Mouse (Mus musculus) liver, adult 2 months (tissue): ENCODE data around the gene Orc3. TPM values are rescaled to one million over a fixed set of nuclear protein-coding genes. Genes with fewer than 3 reads are reported as not detected.
A peak's percentile ranks its signal among the peaks of the same experiment; 100 is the strongest.

Experiments
- DNase-seq: peaks from one replicate; pipeline ENCODE4 v3.0.0-alpha.2; 2011; ENCODE audit warnings: low read depth, low spot score; ENCODE audit errors: extremely low read depth
- H3K27ac ChIP-seq: fragments of 200-500 bp; replicated peaks from 2 replicates; pipeline ENCODE4 v1.5.1; 2012; ENCODE audit warnings: low read depth, mild to moderate bottlenecking, control low read depth, inconsistent platforms, low read length; ENCODE audit not compliant: insufficient read depth
- H3K27me3 ChIP-seq: fragments of 200-500 bp; 2 replicates; pipeline ENCODE4 v1.6.1; 2012; ENCODE audit warnings: mild to moderate bottlenecking, moderate library complexity, low read length, inconsistent platforms; ENCODE audit not compliant: control insufficient read depth, insufficient read depth
- H3K36me3 ChIP-seq: fragments of 200-500 bp; 2 replicates; pipeline ENCODE4 v1.6.1; 2012; ENCODE audit warnings: low read length, inconsistent platforms; ENCODE audit not compliant: control insufficient read depth, insufficient read depth
- H3K4me1 ChIP-seq: fragments of 200-500 bp; 2 replicates; pipeline ENCODE4 v1.6.1; 2011; ENCODE audit warnings: low read length; ENCODE audit not compliant: control insufficient read depth, insufficient read depth
- H3K4me3 ChIP-seq: fragments of 200-500 bp; 2 replicates; pipeline ENCODE4 v1.5.1; 2011; ENCODE audit warnings: low read depth, mild to moderate bottlenecking, control low read depth, low read length, moderate library complexity; ENCODE audit not compliant: insufficient read depth
- H3K79me2 ChIP-seq: fragments of 200-500 bp; 2 replicates; pipeline ENCODE4 v1.6.1; 2012; ENCODE audit warnings: inconsistent platforms, mild to moderate bottlenecking, low read length, moderate library complexity; ENCODE audit not compliant: control insufficient read depth, insufficient read depth
- H3K9ac ChIP-seq: fragments of 200-500 bp; 2 replicates; pipeline ENCODE4 v1.6.1; 2012; ENCODE audit warnings: low read depth, mild to moderate bottlenecking, control low read depth, inconsistent platforms, low read length
- CTCF ChIP-seq: fragments of 200-500 bp; IDR thresholded peaks from 2 replicates; pipeline ENCODE4 v1.5.1; 2011; ENCODE audit warnings: low read depth, low read length, control low read depth
- POLR2A ChIP-seq: fragments of 200-500 bp; IDR thresholded peaks from 2 replicates; pipeline ENCODE4 v1.6.1; 2011; ENCODE audit warnings: low read length, control low read depth; ENCODE audit not compliant: insufficient read depth; ENCODE audit errors: extremely low read depth
- WGBS: fragments of 180-500 bp; shearing (Covaris S2); methylation state at CpG from one replicate; pipeline ENCODE4 v1.1.7; 2018; 5-methylcytosine and 5-hydroxymethylcytosine counted together
- polyA plus RNA-seq: library from polyadenylated mRNA; depleted of rRNA; stranded (reverse); fragments of >200 nt; gene quantifications from 2 replicates; pipeline ENCODE4 v1.2.3, GENCODE M21; 2012
- total RNA-seq: library from RNA; depleted of rRNA; stranded (reverse); fragments of >200 nt; gene quantifications from 2 replicates; pipeline ENCODE4 v1.2.3, GENCODE M21; 2014

Gene Orc3
- total and polyA plus RNA-seq, 2 experiments, result 11.2 to 35.9 TPM

DNA sequence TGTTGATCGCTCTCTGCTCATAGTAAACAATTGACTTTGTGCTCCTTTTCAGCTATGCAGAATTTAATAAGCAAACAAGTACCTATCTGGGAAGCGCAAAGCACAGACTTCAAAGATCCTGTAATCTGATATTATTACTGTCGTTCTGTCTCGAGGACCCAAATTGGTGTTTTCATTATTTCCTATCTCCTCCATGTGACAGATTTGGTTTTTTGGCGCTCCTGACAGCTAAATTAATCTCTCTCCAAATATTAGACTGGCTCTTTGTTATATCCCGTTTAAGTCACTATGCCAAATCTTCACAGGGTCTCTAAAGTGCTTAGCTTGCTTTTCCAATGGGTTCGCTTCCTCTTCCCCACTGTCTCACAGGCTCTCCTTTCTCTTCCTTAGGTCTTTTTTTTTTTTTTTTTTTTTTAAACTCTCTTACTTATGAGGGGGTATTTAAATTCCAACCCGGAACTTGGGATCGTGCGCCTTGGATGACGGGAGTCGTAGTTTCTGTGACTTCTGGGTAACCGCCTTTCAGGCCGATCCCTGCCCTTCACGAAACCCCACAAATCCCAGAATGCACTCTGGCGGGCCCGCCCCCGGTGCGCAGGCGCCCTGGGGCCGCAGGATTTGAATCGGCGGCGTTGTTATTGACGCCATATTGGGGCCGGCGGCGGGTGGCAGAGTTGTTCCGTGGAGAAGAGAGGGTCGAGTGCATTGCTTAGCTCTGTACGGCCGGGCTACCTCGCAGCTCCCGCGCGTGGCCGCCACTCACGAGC lies 64.6 kb downstream of the Orc3 start:
- under 1% methylated on average over 38 of the region's 38 CpGs for WGBS
- Histone ChIP-seq H3K79me2 (peaks cover 20% of the 10 kb centered on the region; the same call in 1 of the 2 replicates), H3K4me1 (peaks cover 13% of the 10 kb centered on the region; the same call in 1 of the 2 replicates), H3K9ac (peak overlapping the region; percentile 99), H3K36me3 (no peaks in the 10 kb centered on the region), H3K27me3 (no peaks in the 10 kb centered on the region), H3K4me3 (peak overlapping the region; percentile 100), H3K27ac (peak overlapping the region; percentile 96)
- TF ChIP-seq CTCF (no peak), POLR2A (peak; percentile 90)
- DNase-seq, result peak; percentile 98

DNA sequence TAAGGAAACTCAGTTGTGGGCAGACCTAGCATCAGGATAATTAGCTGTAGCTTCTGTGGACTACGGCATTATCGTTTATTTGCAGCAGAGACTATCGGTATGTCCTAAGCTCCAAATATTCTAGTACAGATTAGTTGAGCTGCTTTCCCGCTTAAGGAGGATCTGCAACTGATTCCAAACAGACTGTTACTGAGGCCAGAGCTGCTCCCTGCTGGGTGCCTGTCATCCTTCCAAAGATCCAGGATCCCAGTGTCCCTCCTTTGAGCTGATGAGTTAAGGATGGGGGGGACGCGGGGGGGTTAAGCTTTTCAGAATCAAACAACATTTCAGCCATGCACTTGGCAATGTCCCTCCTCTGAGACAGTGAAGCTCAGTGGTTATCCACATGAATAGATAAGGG lies 84.8 kb downstream of the Orc3 start:
- H3K79me2 ChIP-seq, result no peaks in the 10 kb centered on the region
- H3K27ac ChIP-seq, result no peak overlapping the region
- H3K4me3 ChIP-seq, result no peak overlapping the region
- no peaks in the 10 kb centered on the region for H3K27me3 ChIP-seq
- no peaks in the 10 kb centered on the region for H3K4me1 ChIP-seq
- H3K9ac ChIP-seq, result no peak overlapping the region
- TF ChIP-seq POLR2A (no peak), CTCF (no peak)
- DNase-seq, result no peak
- H3K36me3 ChIP-seq, result no peaks in the 10 kb centered on the region
- WGBS, result 80% methylated on average over 6 of the region's 6 CpGs

DNA sequence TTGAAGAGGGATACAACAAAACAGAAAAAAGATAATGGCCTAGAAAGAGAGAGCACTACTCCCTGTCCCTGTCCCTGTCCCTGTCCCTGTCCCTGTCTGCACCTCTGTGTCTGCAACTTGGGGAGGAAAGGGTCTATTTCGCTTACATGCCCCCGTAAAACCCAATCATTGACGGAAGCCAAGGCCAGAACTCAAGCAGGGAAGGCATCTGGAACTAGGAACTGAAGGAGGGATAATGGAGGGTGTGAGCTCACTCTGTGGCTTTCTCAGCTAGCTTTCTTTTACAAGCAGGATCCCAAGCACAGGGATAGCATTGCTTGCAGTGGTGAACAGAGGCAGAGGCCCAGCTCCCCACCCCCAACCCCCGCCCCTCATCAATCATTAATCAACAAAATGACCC lies 85.4 kb downstream of the Orc3 start:
- H3K79me2 ChIP-seq, result no peaks in the 10 kb centered on the region
- no peak overlapping the region for H3K9ac ChIP-seq
- H3K27ac ChIP-seq, result no peak overlapping the region
- TF ChIP-seq POLR2A (no peak), CTCF (no peak)
- H3K4me3 ChIP-seq, result no peak overlapping the region
- no peak for DNase-seq
- no peaks in the 10 kb centered on the region for H3K36me3 ChIP-seq
- H3K27me3 ChIP-seq, result no peaks in the 10 kb centered on the region
- 37% methylated on average over 4 of the region's 4 CpGs for WGBS
- no peaks in the 10 kb centered on the region for H3K4me1 ChIP-seq

DNA sequence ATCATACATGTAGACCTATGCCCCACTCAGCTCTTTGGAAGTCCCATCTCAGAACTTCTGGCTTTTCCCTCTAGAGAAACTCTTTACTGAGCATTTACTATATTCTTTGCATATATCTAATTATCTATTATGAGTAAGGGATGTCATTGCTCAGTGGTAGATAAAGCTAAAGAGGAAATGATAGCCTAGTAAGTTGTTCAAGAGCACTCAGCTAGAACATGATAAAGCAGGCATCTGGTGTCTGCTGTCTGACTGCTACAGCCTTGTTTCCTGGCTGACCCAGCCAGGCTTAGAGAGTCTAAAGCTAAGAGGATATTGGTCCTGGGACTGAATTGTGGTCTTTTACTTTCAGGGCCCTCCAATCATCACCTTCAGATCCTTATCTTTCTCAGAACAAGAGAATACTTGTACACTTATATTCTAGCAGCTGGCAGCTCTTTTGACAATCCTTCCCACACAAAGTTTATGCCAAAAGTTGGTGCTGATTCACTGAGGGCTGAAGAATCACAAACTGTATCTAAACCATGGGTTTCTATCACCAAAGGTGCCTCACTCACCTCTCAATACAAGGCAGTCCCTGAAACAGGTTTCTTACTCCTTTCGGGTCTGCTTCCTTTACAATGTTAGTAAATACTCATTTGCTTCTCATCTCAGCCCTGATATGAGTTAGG lies 86.2 kb downstream of the Orc3 start:
- Histone ChIP-seq H3K9ac (no peak overlapping the region), H3K27ac (no peak overlapping the region), H3K36me3 (no peaks in the 10 kb centered on the region), H3K27me3 (no peaks in the 10 kb centered on the region), H3K79me2 (no peaks in the 10 kb centered on the region), H3K4me1 (no peaks in the 10 kb centered on the region), H3K4me3 (no peak overlapping the region)
- DNase-seq, result no peak
- 79% methylated on average over 1 of the region's 1 CpGs for WGBS
- TF ChIP-seq POLR2A (no peak), CTCF (no peak)

DNA sequence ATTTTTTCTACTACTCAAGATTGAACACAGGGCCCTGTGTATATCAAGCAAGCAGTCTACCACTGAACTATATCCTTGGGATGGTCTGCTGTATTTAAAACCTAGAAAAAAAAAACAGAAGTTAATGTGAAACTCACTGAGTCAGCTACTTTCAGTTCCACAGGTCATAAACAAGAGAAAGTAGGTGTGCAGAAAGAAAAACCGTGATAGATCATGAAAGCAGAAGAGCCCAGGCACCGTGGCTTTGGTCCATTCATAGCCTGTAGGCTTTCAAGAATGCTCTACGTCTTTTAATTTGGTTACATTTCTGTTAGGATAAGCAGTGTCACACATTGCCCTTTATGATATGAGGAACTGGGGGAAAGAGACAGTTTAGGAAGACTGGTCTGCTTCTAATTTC lies 88.0 kb downstream of the Orc3 start:
- no peaks in the 10 kb centered on the region for H3K4me1 ChIP-seq
- H3K27me3 ChIP-seq, result no peaks in the 10 kb centered on the region
- no peak overlapping the region for H3K4me3 ChIP-seq
- H3K79me2 ChIP-seq, result no peaks in the 10 kb centered on the region
- H3K9ac ChIP-seq, result no peak overlapping the region
- DNase-seq, result peak; percentile 30
- H3K27ac ChIP-seq, result no peak overlapping the region; the same call in 1 of the 2 replicates
- TF ChIP-seq POLR2A, result no peak
- no peak for TF ChIP-seq CTCF
- 84% methylated on average over 3 of the region's 3 CpGs for whole genome bisulfite sequencing
- H3K36me3 ChIP-seq, result no peaks in the 10 kb centered on the region

DNA sequence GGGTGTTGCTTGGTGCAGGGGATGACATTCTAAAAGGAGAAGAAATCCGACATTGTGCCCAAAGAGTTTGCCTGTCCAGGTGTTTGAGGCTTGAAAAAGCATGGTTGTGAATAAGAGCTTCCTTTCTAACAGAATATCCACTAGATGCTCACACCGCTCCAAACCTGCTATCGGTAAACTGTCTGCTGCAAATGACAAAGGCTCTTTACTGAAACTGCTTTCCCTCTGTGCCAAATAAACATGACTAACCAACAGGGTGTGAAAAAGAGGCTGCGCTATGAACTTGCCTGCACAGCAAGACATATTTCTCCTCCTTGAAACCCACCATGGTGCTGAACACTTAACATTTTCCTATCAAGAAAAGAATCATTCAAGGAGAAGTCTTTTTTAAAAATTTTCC lies 91.2 kb downstream of the Orc3 start:
- no peak overlapping the region for H3K27ac ChIP-seq
- H3K4me1 ChIP-seq, result no peaks in the 10 kb centered on the region
- no peak overlapping the region for H3K9ac ChIP-seq
- H3K79me2 ChIP-seq, result no peaks in the 10 kb centered on the region
- H3K4me3 ChIP-seq, result no peak overlapping the region
- no peaks in the 10 kb centered on the region for H3K36me3 ChIP-seq
- no peak for TF ChIP-seq POLR2A
- no peak for TF ChIP-seq CTCF
- no peak for DNase-seq
- no peaks in the 10 kb centered on the region for H3K27me3 ChIP-seq
- WGBS, result 91% methylated on average over 4 of the region's 4 CpGs
